25 mouse cellular contexts compared by ENCODE assay signal in genomic region chr11:54922488-54922887, GRCm38 (mm10). TPM values are rescaled to one million over a fixed set of nuclear protein-coding genes. Genes with fewer than 3 reads are reported as not detected.
DNase-seq lines count a peak whose midpoint lies in the region; ATAC-seq and TF ChIP-seq lines count a peak whose summit lies in the region.
"Had no signal": no experiment of that assay in that cellular context is flagged by ENCODE, and none has a peak within 500 bp of the region (broad histone marks: within the 10 kb centered on the region; RNA-seq: fewer than 3 reads in every experiment).

No protein-coding gene starts in this region.

- no peaks in the 10 kb centered on the region for H3K9me3 ChIP-seq in intestine, postnatal 0 days (ENCODE audit: control insufficient read depth)
- H3K9me3 ChIP-seq in intestine, embryonic 15.5 days = no peaks in the 10 kb centered on the region
- no peaks in the 10 kb centered on the region for H3K9me3 ChIP-seq in stomach, embryonic 15.5 days
- H3K9me3 ChIP-seq in stomach, postnatal 0 days (ENCODE audit: control insufficient read depth, low read length) = no peaks in the 10 kb centered on the region
- H3K9me3 ChIP-seq: forebrain, embryonic 13.5 days; heart, embryonic 15.5 days; hindbrain, embryonic 13.5 days; liver, embryonic 12.5 days; megakaryocyte, embryonic 14.5 days; neural tube, embryonic 12.5 days had no signal

- peaks cover 73% of the 10 kb centered on the region for H3K36me3 ChIP-seq in intestine, postnatal 0 days (ENCODE audit: control insufficient read depth, insufficient read depth)
- peaks cover 36% of the 10 kb centered on the region for H3K36me3 ChIP-seq in intestine, embryonic 15.5 days
- H3K36me3 ChIP-seq in stomach, embryonic 15.5 days = peaks cover 57% of the 10 kb centered on the region
- H3K36me3 ChIP-seq in stomach, postnatal 0 days (ENCODE audit: control insufficient read depth, insufficient read depth, low read length) = peaks cover 43% of the 10 kb centered on the region

- DNase-seq in stomach, postnatal 0 days (ENCODE audit: low spot score) = no peak
- DNase-seq in kidney, postnatal 10 days = peak; percentile 33
- DNase-seq in adipocyte (ENCODE audit: low spot score) = no peak
- DNase-seq: B cell, adult 2 months; cerebellum, adult 11 months; cerebellum, adult 9-10 months; cerebellum, postnatal 36 days; layer of hippocampus, postnatal 36 days; left cerebral cortex, postnatal 4 days; liver, postnatal 0 days; right cerebral cortex, adult 18-20 months; thymus, postnatal 4 days had no signal

- H3K4me1 ChIP-seq in intestine, postnatal 0 days (replicated peaks; ENCODE audit: control insufficient read depth, insufficient read depth, low read length) = no peaks in the 10 kb centered on the region; the same call in 1 of the 2 replicates
- peaks cover 14% of the 10 kb centered on the region for H3K4me1 ChIP-seq in intestine, embryonic 15.5 days (replicated peaks)
- H3K4me1 ChIP-seq in stomach, embryonic 15.5 days = 0 out of 2 replicates have a peak, but pooled peaks cover 4% of the 10 kb centered on the region
- no peaks in the 10 kb centered on the region for H3K4me1 ChIP-seq in stomach, postnatal 0 days (replicated peaks; ENCODE audit: control insufficient read depth, insufficient read depth)
- H3K4me1 ChIP-seq: forebrain, embryonic 13.5 days; hindbrain, embryonic 13.5 days; liver, embryonic 12.5 days; midbrain, embryonic 12.5 days; neural tube, embryonic 12.5 days had no signal

- H3K27ac ChIP-seq in intestine, postnatal 0 days (ENCODE audit: low read depth, low read length) = peak overlapping the region; percentile 30; the same call in 1 of the 2 replicates
- H3K27ac ChIP-seq in intestine, embryonic 15.5 days = no peak overlapping the region
- no peak overlapping the region for H3K27ac ChIP-seq in stomach, embryonic 15.5 days
- no peak overlapping the region for H3K27ac ChIP-seq in stomach, postnatal 0 days (replicated peaks)
- H3K27ac ChIP-seq: forebrain, embryonic 13.5 days; hindbrain, embryonic 13.5 days; midbrain, embryonic 12.5 days; neural tube, embryonic 12.5 days had no signal

- no peak; the same call in 1 of the 2 replicates for TF ChIP-seq CTCF in intestine, postnatal 0 days (IDR thresholded peaks at IDR 0.05; ENCODE audit: low read depth)
- no peak for TF ChIP-seq CTCF in stomach, postnatal 0 days (IDR thresholded peaks at IDR 0.05; ENCODE audit: low read depth)

- no peak for TF ChIP-seq EP300 in stomach, postnatal 0 days (optimal IDR thresholded peaks at IDR 0.05)

- H3K4me2 ChIP-seq in intestine, postnatal 0 days (replicated peaks; ENCODE audit: low read depth) = no peak overlapping the region
- no peak overlapping the region for H3K4me2 ChIP-seq in intestine, embryonic 15.5 days (replicated peaks)
- H3K4me2 ChIP-seq in stomach, embryonic 15.5 days = no peak overlapping the region
- H3K4me2 ChIP-seq in stomach, postnatal 0 days (replicated peaks; ENCODE audit: low read depth) = no peak overlapping the region
- H3K4me2 ChIP-seq: forebrain, embryonic 13.5 days; heart, embryonic 15.5 days; hindbrain, embryonic 13.5 days; liver, embryonic 12.5 days; midbrain, embryonic 12.5 days; neural tube, embryonic 12.5 days had no signal

- ATAC-seq in intestine, postnatal 0 days = no peak
- ATAC-seq in intestine, embryonic 15.5 days = no peak
- ATAC-seq in stomach, embryonic 15.5 days (ENCODE audit: insufficient read depth, low FRiP score, low read depth) = peak; percentile 5; the same call in 1 of the 2 replicates
- ATAC-seq in stomach, postnatal 0 days (ENCODE audit: low FRiP score, low TSS enrichment) = no peak
- ATAC-seq: activated CD4-positive, CD25-positive, alpha-beta regulatory T cell, adult 4 months; forebrain, embryonic 13.5 days; liver, embryonic 12.5 days had no signal

- no peaks in the 10 kb centered on the region for H3K27me3 ChIP-seq in intestine, postnatal 0 days (replicated peaks; ENCODE audit: control insufficient read depth, insufficient read depth, low read length)
- H3K27me3 ChIP-seq in intestine, embryonic 15.5 days (replicated peaks) = no peaks in the 10 kb centered on the region
- H3K27me3 ChIP-seq in stomach, embryonic 15.5 days (replicated peaks) = no peaks in the 10 kb centered on the region
- no peaks in the 10 kb centered on the region for H3K27me3 ChIP-seq in stomach, postnatal 0 days (ENCODE audit: control insufficient read depth, insufficient read depth, low read length)
- H3K27me3 ChIP-seq: forebrain, embryonic 13.5 days; heart, embryonic 15.5 days; hindbrain, embryonic 13.5 days; liver, embryonic 12.5 days; megakaryocyte, embryonic 14.5 days; midbrain, embryonic 12.5 days; neural tube, embryonic 12.5 days had no signal

- WGBS in intestine, postnatal 0 days = 83% methylated on average over 3 of the region's 3 CpGs
- 88% methylated on average over 3 of the region's 3 CpGs for WGBS in intestine, embryonic 15.5 days
- WGBS in stomach, embryonic 15.5 days = 92% methylated on average over 3 of the region's 3 CpGs
- WGBS in stomach, postnatal 0 days = 87% methylated on average over 3 of the region's 3 CpGs

- H3K9ac ChIP-seq in intestine, postnatal 0 days (ENCODE audit: low read depth, low read length) = no peak overlapping the region; the same call in 1 of the 2 replicates
- no peak overlapping the region for H3K9ac ChIP-seq in intestine, embryonic 15.5 days
- no peak overlapping the region for H3K9ac ChIP-seq in stomach, embryonic 15.5 days
- H3K9ac ChIP-seq in stomach, postnatal 0 days (ENCODE audit: low read length) = no peak overlapping the region
- H3K9ac ChIP-seq: forebrain, embryonic 13.5 days; heart, embryonic 15.5 days; hindbrain, embryonic 13.5 days; liver, embryonic 12.5 days; liver, postnatal 0 days; midbrain, embryonic 12.5 days; neural tube, embryonic 12.5 days had no signal

- H3K4me3 ChIP-seq in intestine, postnatal 0 days (ENCODE audit: low read depth, low read length) = no peak overlapping the region
- H3K4me3 ChIP-seq in intestine, embryonic 15.5 days (replicated peaks) = no peak overlapping the region
- H3K4me3 ChIP-seq in stomach, embryonic 15.5 days (replicated peaks) = no peak overlapping the region
- H3K4me3 ChIP-seq in stomach, postnatal 0 days (ENCODE audit: low read depth, low read length) = no peak overlapping the region
- H3K4me3 ChIP-seq: forebrain, embryonic 13.5 days; heart, adult 2 months; heart, embryonic 15.5 days; hindbrain, embryonic 13.5 days; liver, embryonic 12.5 days; megakaryocyte, embryonic 14.5 days; midbrain, embryonic 12.5 days; myocyte; neural tube, embryonic 12.5 days had no signal

RNA-seq across cellular contexts. Expression of gene Gpx3, which starts 20.2 kb away (rescaled TPM):
- 6,664 and 6,785 TPM in 2 replicates for polyA plus RNA-seq in intestine, postnatal 0 days (2015; fragmentation: Nextera tagmentation; extraction: Ambion mirVana)
- 308 and 352 TPM in 2 replicates for polyA plus RNA-seq in intestine, embryonic 15.5 days (2015; fragmentation: Nextera tagmentation; extraction: Ambion mirVana)
- polyA plus RNA-seq in stomach, embryonic 15.5 days (2015; fragmentation: Nextera tagmentation; extraction: Ambion mirVana) = 164 and 171 TPM in 2 replicates
- 185 and 206 TPM in 2 replicates for polyA plus RNA-seq in stomach, postnatal 0 days (2015; fragmentation: Nextera tagmentation; extraction: Ambion mirVana)

RNA-seq across cellular contexts. Expression of gene Tnip1, which starts 40.2 kb away (rescaled TPM):
- 29.9 and 30.3 TPM in 2 replicates for polyA plus RNA-seq in intestine, postnatal 0 days (2015; fragmentation: Nextera tagmentation; extraction: Ambion mirVana)
- 22.7 and 24.5 TPM in 2 replicates for polyA plus RNA-seq in intestine, embryonic 15.5 days (2015; fragmentation: Nextera tagmentation; extraction: Ambion mirVana)
- 20.0 and 20.5 TPM in 2 replicates for polyA plus RNA-seq in stomach, embryonic 15.5 days (2015; fragmentation: Nextera tagmentation; extraction: Ambion mirVana)
- polyA plus RNA-seq in stomach, postnatal 0 days (2015; fragmentation: Nextera tagmentation; extraction: Ambion mirVana) = 14.7 and 15.5 TPM in 2 replicates

RNA-seq across cellular contexts. Expression of gene Hint1, which starts 56.3 kb away (rescaled TPM):
- polyA plus RNA-seq in intestine, postnatal 0 days (2015; fragmentation: Nextera tagmentation; extraction: Ambion mirVana) = 1,016 and 1,041 TPM in 2 replicates
- polyA plus RNA-seq in intestine, embryonic 15.5 days (2015; fragmentation: Nextera tagmentation; extraction: Ambion mirVana) = 705 and 851 TPM in 2 replicates
- 602 and 675 TPM in 2 replicates for polyA plus RNA-seq in stomach, embryonic 15.5 days (2015; fragmentation: Nextera tagmentation; extraction: Ambion mirVana)
- polyA plus RNA-seq in stomach, postnatal 0 days (2015; fragmentation: Nextera tagmentation; extraction: Ambion mirVana) = 745 and 824 TPM in 2 replicates

Comparison
In these comparisons a context has a peak if more than half of its experiments do, and no peak if none do; other contexts are left out.
1. RNA of gene Gpx3, which starts 20.2 kb away (polyA plus RNA-seq): 6,664 to 6,785 TPM in intestine, postnatal 0 days; 308 to 352 TPM in intestine, embryonic 15.5 days, 185 to 206 TPM in stomach, postnatal 0 days and 164 to 171 TPM in stomach, embryonic 15.5 days; every median in the first group is over 10 times any median in the second.